Mouse (Mus musculus) left cerebral cortex, postnatal 25 days (tissue): Measurements from ENCODE around the gene Cbx6. TPM values are rescaled to one million over a fixed set of nuclear protein-coding genes. Genes with fewer than 3 reads are reported as not detected.

Experiments
- DNase-seq, 2 experiments: peaks; one replicate each; pipeline ENCODE4 v3.0.0; 2022; ENCODE audit warnings: low spot score in 2 of 2, mixed read lengths in 1 of 2
- intact Hi-C: fragments of 180-260 bp; cut with DNase I; formaldehyde crosslinking; loops from one replicate; pipeline ENCODE4 v1.15.1; 2025
- total RNA-seq, 2 experiments: library from RNA; stranded (reverse); gene quantifications; 2 replicates each; pipeline ENCODE4 v1.2.3; 2021

Gene Cbx6
- total RNA-seq, 2 experiments from 2014 or later: 445 to 462 TPM

GRCm38 (mm10) chr15:79777749-79778148 lies 56.7 kb downstream of the Cbx6 start, which contains the start of gene Dnal4:
Gene Dnal4 (minus strand): TSS chr15:79777849.
- no peak for DNase-seq
- intact Hi-C loops: no loop called here

- intact Hi-C loops: loop anchor here (2.0 kb wide), 1 partner anchor 19 kb away; no protein-coding TSS in a partner anchor
- peak in 1 of 2 experiments; percentile 79 for DNase-seq
Observed at GRCm38 (mm10) chr15:79775662-79776061, 58.8 kb downstream of the Cbx6 start.

GRCm38 (mm10) chr15:79774117-79775027 lies 60.1 kb downstream of the Cbx6 start:
- intact Hi-C loops: loop anchor here (2.0 kb wide), 1 partner anchor 18 kb away; no protein-coding TSS in a partner anchor
- peak; percentile 95 to 99 for DNase-seq

Other genes with a start within 250 kb of the Cbx6 start
- 1 to 10 TPM; 1.2 TPM for gene Dmc1, start 229.6 kb downstream of the Cbx6 start, total RNA-seq
- 10 to 100 TPM in 1 of 2 experiments, 1 to 10 TPM in 1; 7.7 to 10.9 TPM for gene Fam227a, start 175.7 kb downstream of the Cbx6 start, total RNA-seq
- 10 to 100 TPM; 51.2 to 53.6 TPM for gene Cby1, start 175.5 kb downstream of the Cbx6 start, total RNA-seq
- 100 to 1,000 TPM in 1 of 2 experiments, 10 to 100 TPM in 1; 97.8 to 100 TPM for gene Tomm22, start 163.8 kb downstream of the Cbx6 start, total RNA-seq
- gene Josd1, start 146.8 kb downstream of the Cbx6 start, total RNA-seq: 10 to 100 TPM; 71.7 to 71.8 TPM
- 10 to 100 TPM; 42.5 to 47.7 TPM for gene Gtpbp1, start 143.8 kb downstream of the Cbx6 start, total RNA-seq
- gene Sun2, start 92.2 kb downstream of the Cbx6 start, total RNA-seq: 10 to 100 TPM; 26.3 to 43.4 TPM
- gene Dnal4, start 56.8 kb downstream of the Cbx6 start, total RNA-seq: 10 to 100 TPM; 46.7 to 54.9 TPM
- gene Nptxr, start 29.9 kb downstream of the Cbx6 start, total RNA-seq: 100 to 1,000 TPM; 898 to 921 TPM
- 10 to 100 TPM; 11.1 to 20.1 TPM for gene Npcd, start 451 bp downstream of the Cbx6 start, total RNA-seq
- gene Apobec3, start 57.0 kb upstream of the Cbx6 start, total RNA-seq: 1 to 10 TPM; 3.7 to 4.0 TPM
- 10 to 100 TPM; 27.1 to 29.5 TPM for gene Cbx7, start 136.4 kb upstream of the Cbx6 start, total RNA-seq
- gene Pdgfb, start 180.3 kb upstream of the Cbx6 start, total RNA-seq: 10 to 100 TPM; 34.0 to 36.7 TPM